In the genomic region with DNA sequence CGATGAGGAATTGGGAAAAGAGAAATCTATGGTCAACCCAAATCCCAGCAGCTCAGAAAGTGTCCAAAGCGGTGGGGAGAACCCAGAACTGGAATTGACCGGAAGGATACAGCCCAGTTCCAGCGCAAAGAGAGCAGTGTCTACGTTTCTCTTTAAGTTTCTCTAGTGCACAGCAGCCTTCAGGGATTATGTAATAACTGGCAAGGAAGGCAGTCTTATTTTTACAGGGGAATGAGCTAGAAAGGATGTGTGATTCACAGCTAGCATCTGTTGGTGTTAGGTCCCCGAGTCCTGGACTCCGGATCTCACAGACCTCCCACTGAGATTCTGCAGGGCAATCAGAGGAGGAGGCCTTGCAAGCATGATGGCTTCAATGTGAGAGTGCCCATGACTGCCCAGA, we compare ENCODE assay signal across 10 mouse cellular contexts.
A peak's percentile ranks its signal among the peaks of the same experiment; 100 is the strongest.
DNase-seq lines count a peak whose midpoint lies in the region.
"Had no signal": no experiment of that assay in that cellular context is flagged by ENCODE, and none has a peak within 500 bp of the region (broad histone marks: within the 10 kb centered on the region; RNA-seq: fewer than 3 reads in every experiment).

No protein-coding gene starts in this region.

- DNase-seq in heart, adult 11 months = peak; percentile 86
- DNase-seq in heart, postnatal 4 days = no peak
- DNase-seq in left cerebral cortex, adult 18-20 months (ENCODE audit: low spot score in 2 of 2) = peak; percentile 45 to 50
- no peak for DNase-seq in left cerebral cortex, postnatal 10 days (ENCODE audit: extremely low spot score in 1 of 2, low spot score in 2 of 2)
- peak; percentile 23 to 73 for DNase-seq in left cerebral cortex, postnatal 14 days (ENCODE audit: low spot score in 2 of 2)
- DNase-seq in right cerebral cortex, postnatal 36 days (ENCODE audit: low spot score in 2 of 2) = peak; percentile 26 to 61
- no peak for DNase-seq in embryo, embryonic 10 days (ENCODE audit: low spot score)
- DNase-seq in neural tube, embryonic 10.5 days (ENCODE audit: extremely low spot score, low spot score) = no peak
- DNase-seq: adrenal gland, postnatal 14 days; kidney, postnatal 25 days had no signal

- intact Hi-C loops in left cerebral cortex, postnatal 10 days (cut with DNase I) = no loop called here
- intact Hi-C loops in left cerebral cortex, postnatal 14 days (cut with DNase I) = no loop called here

Comparison
In these comparisons a context has a peak if more than half of its experiments do, and no peak if none do; other contexts are left out.
1. DNase-seq: peak in heart, adult 11 months (single experiment), left cerebral cortex, adult 18-20 months (2 of 2), left cerebral cortex, postnatal 14 days (2 of 2) and right cerebral cortex, postnatal 36 days (2 of 2); none in heart, postnatal 4 days (single experiment), left cerebral cortex, postnatal 10 days (0 of 2), embryo, embryonic 10 days (single experiment) and neural tube, embryonic 10.5 days (single experiment).